Comparison of ENCODE assay signal across 8 mouse cellular contexts in the genomic region with DNA sequence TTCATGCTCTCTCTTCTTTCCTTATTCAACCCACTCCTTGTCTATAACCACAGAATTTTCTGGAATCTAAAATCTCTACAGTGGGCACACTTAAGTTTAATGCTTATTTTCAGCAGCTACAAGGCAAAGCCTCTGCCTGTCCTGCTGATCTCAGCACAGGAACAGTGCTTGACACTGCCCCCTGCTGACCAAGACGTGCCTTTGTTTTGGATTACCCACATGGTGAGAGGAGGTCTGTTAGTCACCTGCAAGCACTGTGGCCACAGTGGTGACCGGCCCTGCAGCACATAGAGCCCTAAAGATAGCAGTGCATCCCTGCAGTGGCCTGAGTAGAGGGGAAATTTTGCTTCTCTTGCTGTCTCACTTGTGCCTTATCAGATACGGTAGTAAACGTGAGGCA. TPM values are rescaled to one million over a fixed set of nuclear protein-coding genes. Genes with fewer than 3 reads are reported as not detected.
A peak's percentile ranks its signal among the peaks of the same experiment; 100 is the strongest.
DNase-seq lines count a peak whose midpoint lies in the region; TF ChIP-seq lines count a peak whose summit lies in the region.

No protein-coding gene starts in this region.

- DNase-seq in urinary bladder, adult 18-20 months (ENCODE audit: low spot score in 2 of 2), result peak; percentile 11 to 28
- no peak for DNase-seq in urinary bladder, postnatal 4 days (ENCODE audit: low spot score in 2 of 2)
- DNase-seq in adrenal gland, postnatal 10 days, result peak; percentile 74
- peak; percentile 48 for DNase-seq in embryo, embryonic 11.5 days (ENCODE audit: low read depth, low spot score)
- peak; percentile 63 for DNase-seq in kidney, adult 2 months
- peak; percentile 27 for DNase-seq in liver, adult 2 months (ENCODE audit: extremely low read depth, low read depth, low spot score)
- DNase-seq in retina, postnatal 1 day, result peak; percentile 60
- DNase-seq in yolk sac, embryonic 10.5 days (ENCODE audit: low spot score), result peak; percentile 29

- peak; percentile 87 for TF ChIP-seq CTCF in kidney, adult 2 months (conservative IDR thresholded peaks at IDR 0.05; ENCODE audit: insufficient read depth, insufficient read length, low read depth, low read length)
- peak; percentile 84 for TF ChIP-seq CTCF in liver, adult 2 months (IDR thresholded peaks at IDR 0.05; ENCODE audit: low read depth, low read length)

- no peak overlapping the region for H3K9ac ChIP-seq in liver, adult 2 months (ENCODE audit: low read depth, low read length)

- no peaks in the 10 kb centered on the region for H3K4me1 ChIP-seq in kidney, adult 2 months (ENCODE audit: control insufficient read depth, insufficient read depth, low read length)
- no peaks in the 10 kb centered on the region for H3K4me1 ChIP-seq in liver, adult 2 months (ENCODE audit: control insufficient read depth, insufficient read depth, low read length)

- no peak overlapping the region for H3K4me3 ChIP-seq in kidney, adult 2 months (ENCODE audit: insufficient read depth, low read depth, low read length)
- no peak overlapping the region for H3K4me3 ChIP-seq in liver, adult 2 months (ENCODE audit: insufficient read depth, low read depth, low read length)

- TF ChIP-seq POLR2A in kidney, adult 2 months (IDR thresholded peaks at IDR 0.05; ENCODE audit: low read depth, low read length), result no peak
- TF ChIP-seq POLR2A in liver, adult 2 months (IDR thresholded peaks at IDR 0.05; ENCODE audit: extremely low read depth, insufficient read depth, low read length), result no peak

- H3K36me3 ChIP-seq in kidney, adult 2 months (ENCODE audit: control insufficient read depth, insufficient read depth, low read length), result no peaks in the 10 kb centered on the region
- H3K36me3 ChIP-seq in liver, adult 2 months (ENCODE audit: control insufficient read depth, insufficient read depth, low read length), result peaks cover 5% of the 10 kb centered on the region; the same call in 1 of the 2 replicates

- no peaks in the 10 kb centered on the region for H3K27me3 ChIP-seq in kidney, adult 2 months (replicated peaks; ENCODE audit: control insufficient read depth, insufficient read depth, low read length)
- H3K27me3 ChIP-seq in liver, adult 2 months (ENCODE audit: control insufficient read depth, insufficient read depth, low read length), result no peaks in the 10 kb centered on the region

- H3K79me2 ChIP-seq in liver, adult 2 months (ENCODE audit: control insufficient read depth, insufficient read depth, low read length), result no peaks in the 10 kb centered on the region

- H3K27ac ChIP-seq in kidney, adult 2 months (ENCODE audit: insufficient read depth, low read depth, low read length), result no peak overlapping the region
- H3K27ac ChIP-seq in liver, adult 2 months (replicated peaks; ENCODE audit: insufficient read depth, low read depth, low read length), result no peak overlapping the region

- WGBS in kidney, adult 2 months, result 61% methylated on average over 4 of the region's 4 CpGs
- WGBS in liver, adult 2 months, result 65% methylated on average over 4 of the region's 4 CpGs

RNA-seq across cellular contexts. Expression of a gene that starts 28.2 kb away (rescaled TPM):
- 100 to 1,000 TPM in 1 of 2 experiments, 10 to 100 TPM in 1; 85.2 to 102 TPM for total RNA-seq in adrenal gland, postnatal 10 days (2021)
- polyA plus RNA-seq in kidney, adult 2 months (2012; rRNA removed), result 63.3 and 83.9 TPM in 2 replicates
- total RNA-seq in liver, adult 2 months (2014; rRNA removed), result 41.6 and 47.2 TPM in 2 replicates
- 45.8 and 53.2 TPM in 2 replicates for polyA plus RNA-seq in liver, adult 2 months (2012; rRNA removed)

RNA-seq across cellular contexts. Expression of a gene that starts 28.3 kb away (rescaled TPM):
- 10 to 100 TPM; 60.7 to 62.2 TPM for total RNA-seq in adrenal gland, postnatal 10 days (2021)
- 50.2 and 60.3 TPM in 2 replicates for polyA plus RNA-seq in kidney, adult 2 months (2012; rRNA removed)
- total RNA-seq in liver, adult 2 months (2014; rRNA removed), result 49.3 and 51.4 TPM in 2 replicates
- polyA plus RNA-seq in liver, adult 2 months (2012; rRNA removed), result 38.1 and 39.8 TPM in 2 replicates

Comparison
In these comparisons a context has a peak if more than half of its experiments do, and no peak if none do; other contexts are left out.
1. DNase-seq: peak in urinary bladder, adult 18-20 months (2 of 2), adrenal gland, postnatal 10 days (single experiment), embryo, embryonic 11.5 days (single experiment), kidney, adult 2 months (single experiment), liver, adult 2 months (single experiment), retina, postnatal 1 day (single experiment) and yolk sac, embryonic 10.5 days (single experiment); none in urinary bladder, postnatal 4 days (0 of 2).